Mouse (Mus musculus): ENCODE data around the gene Mrps7.

The Mrps7 gene

DNA sequence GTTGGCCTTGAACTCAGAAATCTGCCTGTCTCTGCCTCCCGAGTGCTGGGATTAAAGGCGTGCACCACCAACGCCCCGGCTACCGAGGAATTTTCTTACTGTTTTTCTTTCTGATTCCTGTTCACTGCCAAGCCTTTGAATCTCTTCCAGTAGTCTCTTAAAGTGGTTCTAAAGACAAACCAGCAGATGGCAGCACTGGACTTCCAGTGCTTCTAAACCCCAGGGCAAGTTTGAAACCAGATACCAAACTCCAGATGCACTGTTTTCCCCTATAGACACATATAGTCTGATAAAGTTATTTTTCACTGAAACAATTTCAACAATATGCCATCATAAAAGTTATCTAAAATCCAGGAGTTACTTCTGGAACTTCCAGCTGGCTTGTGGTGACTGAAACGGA lies 43.7 kb downstream of the Mrps7 start:
- no peak for DNase-seq (ENCODE audit: low read depth)

DNA sequence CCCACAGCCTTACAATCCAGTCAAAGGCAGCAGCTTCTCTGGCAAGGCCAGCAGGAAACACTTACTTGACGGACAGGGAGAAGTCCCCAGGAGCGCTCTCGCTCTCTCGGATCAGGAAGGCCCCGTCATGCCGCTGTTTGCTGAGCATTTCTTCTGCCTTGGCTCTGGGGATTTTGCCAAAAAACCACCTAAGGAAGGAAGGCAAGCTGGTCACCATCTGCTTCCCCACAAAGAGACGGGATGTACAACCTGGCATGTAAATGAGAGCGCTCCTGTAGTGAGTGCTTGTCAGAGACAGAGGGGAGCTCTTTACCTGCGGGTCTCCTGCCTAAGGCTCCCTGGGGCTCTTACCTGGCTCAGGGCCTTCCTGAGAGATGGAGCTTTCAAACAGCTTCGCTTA lies 46.0 kb downstream of the Mrps7 start:
- DNase-seq (ENCODE audit: low read depth), result no peak

DNA sequence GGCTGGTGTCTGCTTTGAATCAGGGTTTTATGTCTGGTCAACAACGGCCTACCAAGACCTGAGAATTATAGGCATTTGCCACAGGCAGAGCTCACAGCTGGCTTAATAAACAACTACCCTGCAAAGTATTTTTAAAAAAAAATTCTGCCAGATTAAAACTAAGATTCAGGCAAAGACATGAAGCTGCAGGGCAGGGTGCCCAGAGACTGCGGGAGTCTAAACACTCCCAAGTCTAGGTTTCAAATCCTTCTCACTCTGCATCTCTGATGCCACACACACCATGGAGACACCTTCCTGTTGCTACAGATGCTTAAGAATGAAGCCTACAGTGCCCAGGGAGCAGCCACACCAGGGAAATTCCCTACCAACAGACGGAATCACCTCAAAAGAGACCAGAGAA lies 48.0 kb downstream of the Mrps7 start:
- DNase-seq (ENCODE audit: low read depth), result no peak

DNA sequence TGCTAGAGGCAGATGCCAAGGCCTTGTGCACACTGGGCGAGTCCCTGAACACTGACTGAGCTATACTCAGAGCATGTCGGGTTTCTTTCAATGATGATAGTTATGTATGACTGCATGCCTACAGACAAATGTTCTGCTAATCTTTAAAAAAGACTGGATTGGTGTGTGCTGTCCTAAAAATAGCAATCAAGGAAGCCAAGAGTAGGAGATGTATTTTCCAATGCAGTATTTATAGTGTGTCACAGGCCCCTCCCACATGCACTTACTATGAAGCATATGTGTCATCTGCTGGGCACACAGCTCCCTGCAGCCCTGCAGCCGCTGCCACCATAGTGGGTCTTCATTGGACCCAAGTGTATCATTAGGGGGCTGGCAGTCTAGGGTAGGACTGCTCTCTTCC lies 49.5 kb downstream of the Mrps7 start:
- DNase-seq (ENCODE audit: low read depth), result no peak

DNA sequence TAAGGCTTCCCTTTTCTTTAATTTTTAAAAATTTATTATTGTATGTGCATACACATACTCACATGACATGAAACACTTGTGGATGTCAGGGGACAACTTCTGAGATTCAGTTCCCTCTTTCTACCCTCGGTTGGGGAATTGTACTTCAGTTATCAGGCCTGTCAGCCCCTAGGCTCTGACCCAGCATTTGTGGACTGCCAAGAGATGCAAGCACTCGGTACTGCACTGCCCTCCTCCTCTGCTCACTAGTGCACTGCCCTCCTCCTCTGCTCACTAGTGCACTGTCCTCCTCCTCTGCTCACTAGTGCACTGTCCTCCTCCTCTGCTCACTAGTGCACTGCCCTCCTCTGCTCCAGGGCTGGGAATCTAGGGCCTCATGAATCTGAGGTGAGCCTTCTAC lies 50.4 kb downstream of the Mrps7 start:
- DNase-seq (ENCODE audit: low read depth), result no peak

All from c-Kit-positive CD71-negative TER-119-negative erythroid progenitor cells, embryonic 14.5 days (primary cell).